Mouse (Mus musculus) thymus, postnatal 4 days (tissue): ENCODE measurements around the gene Timm44.
"Not testable (repeated sequence)": the region's sequence is repeated elsewhere in the genome, so short reads cannot be mapped to it uniquely, and the experiment has no call there.

Experiments used
- DNase-seq: peaks from one replicate; pipeline ENCODE4 v3.0.0; 2021

Timm44 gene

DNA sequence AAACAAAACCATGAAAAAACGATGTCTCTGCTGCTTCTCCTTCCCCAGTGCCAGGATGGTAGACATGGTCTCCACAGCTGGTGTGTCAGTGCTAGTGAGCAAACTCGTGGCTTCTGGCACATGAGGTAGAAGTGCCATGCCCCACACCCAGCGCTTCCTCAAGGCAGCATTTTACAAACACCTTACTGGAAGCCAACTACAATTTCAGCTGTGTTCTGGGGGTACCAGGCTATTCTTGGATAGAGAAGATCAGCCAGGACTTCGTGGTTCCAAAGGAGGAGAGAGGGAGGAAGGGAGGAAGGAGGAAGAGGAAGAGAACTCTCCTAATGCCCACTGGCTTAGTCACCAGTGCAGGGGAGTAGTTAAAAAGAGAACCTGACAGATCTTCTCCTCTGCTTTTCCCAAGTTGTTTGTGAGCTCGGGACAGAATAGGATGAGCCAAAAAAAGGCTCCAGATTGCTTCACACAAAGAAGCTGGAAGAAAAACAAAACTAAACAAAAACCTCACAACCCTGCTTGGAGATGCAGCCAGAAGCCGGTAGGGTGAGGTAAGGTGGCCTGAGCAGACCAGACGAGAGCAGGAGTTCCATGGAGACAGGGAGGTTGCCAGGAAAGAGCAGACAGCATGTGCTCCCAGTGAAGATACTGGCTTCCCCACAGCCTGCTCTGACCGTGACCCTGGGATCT is 12.5 kb downstream of the Timm44 start:
- no peak for DNase-seq

DNA sequence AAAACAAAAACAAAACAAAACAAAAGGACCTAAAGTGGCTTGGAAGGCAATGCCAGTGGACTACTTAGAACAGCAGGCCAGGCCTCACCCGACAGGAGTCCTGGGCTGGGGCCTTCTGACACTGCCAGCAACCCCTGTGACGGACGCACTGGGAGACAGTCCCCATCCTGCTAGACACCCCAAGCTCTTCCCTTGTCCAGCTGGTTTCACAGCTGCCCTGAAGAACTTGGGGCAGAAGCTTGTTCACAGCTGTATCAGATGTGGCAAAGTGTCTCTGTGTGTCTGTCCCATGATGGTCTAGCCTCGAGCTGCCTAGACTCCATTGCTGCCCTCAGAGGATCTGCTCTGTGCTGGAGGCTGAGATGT is 15.9 kb downstream of the Timm44 start:
- DNase-seq = no peak

DNA sequence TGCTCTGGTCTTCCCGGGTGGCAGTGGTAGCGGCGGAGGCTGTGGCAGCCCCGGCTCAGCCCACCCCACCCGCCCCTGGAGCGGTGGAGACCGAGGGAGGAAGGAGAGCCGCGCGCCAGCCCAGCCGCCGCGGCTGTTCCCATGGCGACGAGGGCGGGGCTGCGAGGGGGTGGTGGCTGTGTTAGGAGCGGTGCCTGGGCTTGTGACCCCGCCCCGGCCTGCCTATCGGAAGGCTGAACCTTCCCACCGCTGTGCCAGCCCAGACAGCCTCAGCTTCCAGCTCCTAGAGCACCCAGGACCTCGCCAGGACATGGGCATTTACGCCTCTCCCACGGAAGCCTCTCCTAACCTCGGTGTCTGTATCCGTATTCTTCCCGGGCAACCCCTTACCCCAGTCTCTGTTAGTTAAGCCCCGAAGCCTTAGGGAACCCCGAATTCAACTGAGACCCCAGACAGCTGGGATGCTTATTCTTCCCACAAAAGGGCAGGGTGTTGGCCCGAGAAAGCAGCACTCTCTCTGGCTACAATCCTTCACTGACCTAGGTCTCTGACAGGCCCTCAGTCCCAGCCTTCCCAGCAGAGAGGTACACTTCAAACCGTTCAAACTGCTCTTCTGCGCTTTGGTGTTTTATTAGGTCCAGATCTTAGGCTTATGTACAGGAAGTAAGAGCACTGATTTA is 16.4 kb downstream of the Timm44 start, which contains the start of gene Ctxn1:
Ctxn1 (minus strand) TSS at position 150 of the 680 bp plus-strand sequence.
- DNase-seq = peak; percentile 99

DNA sequence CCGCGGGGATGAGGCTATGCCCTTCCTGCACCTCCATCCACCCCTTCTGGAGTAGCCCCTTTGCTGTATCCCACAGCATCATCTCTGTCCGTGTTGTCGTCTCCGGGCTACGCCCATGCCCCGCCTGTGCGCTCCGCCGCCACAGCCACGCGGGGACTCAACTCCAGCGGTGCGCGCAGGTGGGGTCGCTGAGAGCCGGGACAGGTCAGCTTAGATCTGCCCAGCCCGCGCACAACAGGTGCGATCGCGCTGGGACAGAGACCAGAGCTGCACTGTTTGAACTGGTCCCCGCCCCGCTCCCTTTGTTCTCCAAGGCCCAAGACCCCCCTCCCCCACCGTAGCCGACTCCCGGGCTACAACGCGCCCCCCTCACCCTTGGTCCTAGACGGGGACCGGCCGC is 17.0 kb downstream of the Timm44 start:
- no peak for DNase-seq

DNA sequence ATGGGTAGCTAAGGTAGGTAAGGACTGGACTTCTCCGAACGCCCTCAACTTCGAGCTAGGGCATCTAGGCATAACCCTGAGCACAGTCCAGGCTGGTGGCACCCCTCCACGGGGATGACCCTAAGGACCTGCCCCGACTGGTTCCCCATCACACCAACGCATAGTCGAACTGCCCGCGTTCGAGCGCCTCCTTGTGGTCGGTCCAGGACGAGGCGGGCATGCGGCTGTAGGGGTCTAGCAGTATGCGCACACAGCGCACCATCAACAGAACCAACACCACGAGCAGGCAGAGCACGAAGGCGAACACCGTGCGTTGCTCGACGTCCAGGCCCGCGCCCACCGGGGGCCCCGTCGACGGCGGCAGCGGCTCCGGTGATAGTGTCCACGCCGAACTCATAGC is 17.5 kb downstream of the Timm44 start:
- peak; percentile 93 for DNase-seq

DNA sequence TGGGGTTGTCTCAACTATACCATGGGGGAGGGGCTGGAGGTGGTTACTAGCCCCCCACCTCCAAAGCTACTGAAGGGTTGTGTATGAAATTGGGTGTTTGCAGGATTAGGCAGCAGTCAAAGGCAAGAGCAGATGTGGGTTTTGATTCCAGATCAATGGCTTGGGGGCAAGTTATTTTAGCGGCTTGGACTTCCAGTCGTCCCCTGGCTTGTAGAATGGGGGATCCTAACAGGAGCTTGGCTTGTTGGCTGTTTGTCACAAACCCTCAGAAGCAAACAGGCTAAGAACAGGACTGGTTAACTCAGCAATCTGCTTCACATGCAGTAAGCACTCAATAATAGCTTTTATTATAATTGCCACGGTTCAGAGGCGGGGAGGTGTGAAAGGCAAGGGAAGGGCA is 18.4 kb downstream of the Timm44 start:
- DNase-seq = no peak

DNA sequence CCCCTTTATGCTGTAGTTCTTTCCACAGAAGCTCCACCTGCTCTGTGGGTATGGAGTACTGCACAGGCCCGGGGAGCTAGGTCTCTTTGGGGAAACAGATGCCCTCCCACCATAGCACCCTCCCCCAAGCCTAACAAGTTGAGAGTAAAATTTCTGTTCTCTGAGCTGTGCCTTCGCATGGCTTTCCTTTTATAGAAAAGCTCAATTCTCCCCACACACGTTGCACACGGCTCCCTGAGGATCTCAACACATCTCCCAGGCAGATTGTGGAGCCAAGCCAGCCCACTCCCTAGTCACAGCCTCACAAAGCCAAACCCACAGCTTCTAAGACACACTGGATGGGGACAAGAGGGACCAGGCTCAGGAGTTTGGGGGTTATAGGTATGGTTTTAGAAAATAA is 18.8 kb downstream of the Timm44 start:
- DNase-seq = no peak

DNA sequence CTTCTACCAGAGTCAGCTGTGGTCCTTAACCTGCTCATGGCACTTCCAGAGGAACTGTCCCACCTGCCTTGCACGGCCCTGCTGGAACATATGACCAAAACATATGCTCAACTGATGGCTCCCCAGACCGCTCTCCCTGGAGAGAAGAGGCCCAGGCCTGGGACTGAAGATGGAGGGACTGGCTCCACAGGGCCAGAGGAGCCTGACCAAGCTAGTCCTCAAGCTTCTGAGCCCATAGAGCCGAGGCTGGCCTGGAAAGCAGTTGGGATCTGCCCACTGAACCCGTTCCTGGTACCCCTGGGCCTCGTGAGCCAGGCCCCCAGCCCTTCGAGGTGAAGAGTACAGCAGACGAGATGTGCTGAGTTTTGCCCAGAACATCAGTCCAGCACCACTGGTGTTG is 20.2 kb downstream of the Timm44 start:
- DNase-seq = not testable (repeated sequence)

DNA sequence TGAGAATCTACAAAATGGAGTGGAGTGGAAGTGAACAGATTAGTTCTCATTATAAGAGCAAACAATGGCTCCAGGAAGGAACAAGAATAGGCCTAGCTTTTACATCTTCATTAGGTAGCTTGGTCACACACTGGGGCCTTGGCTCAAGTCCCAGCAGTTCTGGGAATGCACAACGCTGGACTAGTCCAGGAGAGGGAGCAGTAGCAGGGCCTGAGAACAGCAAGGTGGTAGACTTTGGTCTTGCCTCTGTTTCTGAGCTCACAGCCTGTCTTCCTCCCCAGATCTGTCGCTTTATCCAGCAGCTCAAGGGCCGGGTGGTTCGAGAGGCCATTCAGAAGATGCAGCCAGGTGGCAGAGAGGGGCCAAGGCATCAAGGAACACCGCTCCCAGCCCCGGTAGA is 21.7 kb downstream of the Timm44 start:
- DNase-seq = no peak

DNA sequence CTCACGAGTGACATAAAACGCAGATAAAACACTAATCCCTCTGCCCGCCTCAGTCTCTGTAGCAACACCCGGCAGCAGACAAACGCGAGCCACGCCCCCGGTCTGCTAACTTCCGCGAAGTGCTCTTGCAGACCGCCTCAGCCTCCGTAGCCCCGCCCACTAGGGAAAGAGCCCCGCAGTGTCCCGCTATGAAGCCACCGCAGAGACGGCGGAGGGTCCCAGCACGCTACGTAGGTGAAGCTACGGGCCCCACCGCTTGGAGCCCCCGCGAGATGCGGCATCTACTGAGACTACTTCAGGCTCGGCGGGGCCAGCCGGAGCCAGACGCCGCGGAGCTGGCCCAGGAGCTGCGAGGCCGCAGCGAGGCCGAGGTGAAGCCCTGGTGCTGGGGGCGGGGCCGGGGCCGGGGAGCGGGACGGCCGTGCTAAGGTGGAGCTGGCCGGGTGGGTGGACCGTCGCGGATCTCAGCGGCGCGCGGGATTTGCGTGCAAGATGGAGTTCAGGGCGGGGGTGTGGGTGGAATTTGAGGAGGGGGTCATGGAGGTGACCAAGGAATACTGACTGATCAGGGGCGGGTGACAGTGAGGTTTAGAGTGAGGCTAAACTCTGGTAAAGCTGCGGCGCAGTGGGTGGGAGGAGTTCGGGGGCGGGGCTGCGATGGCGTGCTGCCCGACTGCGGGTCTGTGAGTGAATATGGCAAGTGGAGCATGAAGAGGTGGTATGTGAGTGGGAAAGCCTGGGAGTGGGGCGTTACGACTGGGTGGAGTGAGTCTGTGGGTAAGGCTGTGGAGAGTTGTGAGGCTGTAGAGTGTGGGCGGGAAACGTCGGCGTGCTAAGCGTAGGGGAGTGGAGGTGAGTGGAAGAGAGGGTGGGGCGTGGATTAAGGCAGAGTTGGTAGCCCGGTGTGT is 22.5 kb downstream of the Timm44 start, which contains the start of gene Snapc2:
Snapc2 (plus strand) TSS at position 147 of the 908 bp plus-strand sequence.
- DNase-seq = peak; percentile 99

DNA sequence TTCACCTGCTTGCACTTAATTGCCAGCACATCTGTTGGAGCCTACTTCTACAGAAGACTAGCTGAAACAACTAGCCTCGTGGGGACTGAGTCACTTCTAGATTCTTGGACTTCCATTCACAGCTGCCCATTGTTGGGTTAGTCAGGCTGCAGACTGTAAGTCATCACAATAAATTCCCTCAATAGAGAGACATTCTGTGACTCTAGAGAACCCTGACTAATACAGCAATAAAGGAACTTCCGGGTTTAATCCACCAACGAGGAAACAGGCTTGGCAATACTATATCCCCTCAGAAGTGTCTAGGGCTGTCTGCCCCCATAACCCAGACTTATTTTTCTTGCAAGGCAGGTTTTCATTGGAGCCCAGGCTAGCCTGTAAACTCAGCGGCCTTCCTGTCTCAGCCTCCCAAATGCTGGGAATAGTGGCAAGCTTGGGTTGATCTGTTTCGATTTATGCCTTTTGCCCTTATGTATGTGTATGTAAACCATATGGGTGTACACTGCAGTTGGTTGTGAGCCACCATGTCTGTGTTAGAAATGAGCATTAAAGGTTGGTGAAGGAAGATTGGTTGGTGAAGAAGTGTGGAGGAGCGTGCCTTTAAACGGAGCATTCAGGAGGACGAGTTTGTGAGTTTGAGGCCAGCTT is 23.5 kb downstream of the Timm44 start:
- no peak for DNase-seq

DNA sequence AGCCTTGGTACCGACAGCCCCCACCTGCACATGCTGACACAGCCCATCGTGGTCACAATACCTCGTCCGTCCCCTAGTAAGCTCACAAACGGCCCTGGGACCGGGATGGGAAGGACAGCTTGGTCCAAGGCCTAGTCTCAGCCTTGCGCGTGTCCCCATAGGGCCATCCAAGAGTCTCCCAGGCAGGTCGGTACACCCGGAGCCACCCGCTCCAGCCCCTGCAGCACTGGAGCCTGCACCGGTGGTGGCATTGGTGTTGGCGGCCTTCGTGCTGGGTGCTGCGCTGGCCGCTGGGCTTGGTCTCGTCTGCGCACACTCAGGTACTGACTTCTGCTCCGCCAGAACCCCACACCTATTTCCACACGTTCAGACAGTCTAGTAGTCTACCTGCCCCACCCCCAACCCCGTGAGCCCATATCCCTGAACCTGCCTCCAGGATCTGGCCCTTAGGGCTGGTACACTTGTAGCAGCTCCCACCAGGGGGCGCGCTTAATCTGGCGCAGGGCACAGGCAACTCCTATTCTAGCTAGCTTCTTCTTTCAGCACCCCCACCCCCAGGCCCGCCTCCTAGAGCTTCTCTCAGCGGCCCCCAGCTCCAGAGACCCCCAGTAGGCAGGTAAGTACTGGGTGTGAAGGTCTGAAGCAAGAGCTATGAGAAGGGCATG is 25.3 kb downstream of the Timm44 start:
- peak; percentile 95 for DNase-seq

DNA sequence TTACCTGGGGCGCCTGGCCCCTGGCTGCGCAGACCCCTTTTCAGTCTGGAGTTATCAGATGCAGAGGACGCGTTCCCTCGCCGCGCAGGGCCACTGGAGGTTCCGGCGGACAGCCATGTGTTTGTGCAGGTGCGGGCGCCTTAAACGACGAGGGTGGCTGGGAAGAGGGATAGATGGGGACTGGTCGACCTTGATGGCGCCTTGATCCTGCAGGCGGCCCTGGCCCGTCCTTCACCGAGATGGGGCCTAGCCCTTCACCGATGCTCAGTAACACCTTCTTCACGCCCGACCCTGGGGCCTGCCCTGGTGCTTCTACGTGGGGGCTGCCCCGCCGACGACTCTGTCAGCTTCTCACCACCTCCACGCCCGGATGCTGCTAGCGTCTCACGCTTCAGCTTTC is 26.5 kb downstream of the Timm44 start:
- DNase-seq = no peak

DNA sequence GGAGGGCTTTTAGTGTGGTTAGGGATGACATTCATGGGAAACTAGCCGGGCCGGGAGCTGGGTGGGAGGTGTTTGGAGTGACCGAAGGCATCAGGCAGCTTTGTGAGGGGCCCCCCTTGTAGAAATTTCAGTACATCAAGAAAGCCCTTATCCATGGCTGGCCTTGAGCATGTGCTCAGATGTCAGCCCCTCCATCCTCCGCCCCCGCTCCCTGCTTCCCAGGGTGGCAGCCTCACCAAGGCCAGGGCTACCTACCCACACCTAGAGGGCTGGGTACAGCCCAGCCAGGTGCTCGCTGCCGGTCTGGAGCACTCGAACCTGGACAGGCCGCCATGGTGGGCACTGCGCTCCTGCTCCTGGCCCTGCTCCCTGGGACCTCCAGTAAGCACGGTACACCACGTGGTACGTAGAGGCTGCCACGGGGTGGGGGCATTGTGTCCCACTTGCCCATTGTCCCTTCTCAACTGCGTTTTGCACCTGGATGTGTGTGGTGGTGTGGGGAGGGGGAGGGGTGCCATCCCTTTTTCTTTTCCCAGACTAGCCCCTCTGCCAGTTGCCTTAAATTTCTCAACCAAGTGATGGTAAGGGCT is 27.7 kb downstream of the Timm44 start, which contains the start of gene Tgfbr3l:
Tgfbr3l (plus strand) TSS at position 264 of the 590 bp plus-strand sequence.
- no peak for DNase-seq

DNA sequence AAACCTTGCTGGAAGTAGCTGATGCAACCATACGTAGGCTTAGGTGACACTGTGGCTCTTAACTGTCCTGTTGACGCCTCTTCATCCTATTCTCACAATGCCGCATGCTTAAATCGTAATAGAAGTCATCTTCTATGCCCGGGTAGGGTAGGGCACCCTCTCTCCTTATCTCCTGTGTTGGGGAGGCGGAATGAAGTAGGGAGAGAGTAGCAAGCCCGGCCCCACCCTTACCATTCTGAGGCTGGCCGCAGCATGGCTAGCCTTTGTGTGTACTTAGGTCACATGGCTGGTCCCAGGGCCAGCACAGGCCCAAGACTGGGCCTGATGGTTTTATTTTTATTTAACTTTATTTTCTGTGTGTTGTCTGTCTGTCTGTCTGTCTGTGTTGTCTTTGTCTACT is 28.5 kb downstream of the Timm44 start:
- no peak for DNase-seq

DNA sequence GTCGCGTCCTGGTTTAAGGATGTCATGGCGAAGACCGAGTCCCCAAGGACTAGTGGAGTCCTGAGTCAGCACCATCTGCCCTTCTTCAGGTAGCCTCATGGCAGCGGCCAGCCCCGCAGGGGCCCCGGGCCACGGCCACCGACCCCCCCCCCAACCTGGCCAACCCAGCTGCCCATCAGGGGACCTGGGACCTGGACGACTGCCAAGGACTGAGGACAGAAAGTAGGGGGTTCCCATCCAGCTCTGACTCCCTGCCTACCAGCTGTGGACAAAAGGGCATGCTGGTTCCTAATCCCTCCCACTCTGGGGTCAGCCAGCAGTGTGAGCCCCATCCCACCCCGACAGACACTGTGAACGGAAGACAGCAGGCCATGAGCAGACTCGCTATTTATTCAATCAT is 30.0 kb downstream of the Timm44 start:
- DNase-seq = no peak

DNA sequence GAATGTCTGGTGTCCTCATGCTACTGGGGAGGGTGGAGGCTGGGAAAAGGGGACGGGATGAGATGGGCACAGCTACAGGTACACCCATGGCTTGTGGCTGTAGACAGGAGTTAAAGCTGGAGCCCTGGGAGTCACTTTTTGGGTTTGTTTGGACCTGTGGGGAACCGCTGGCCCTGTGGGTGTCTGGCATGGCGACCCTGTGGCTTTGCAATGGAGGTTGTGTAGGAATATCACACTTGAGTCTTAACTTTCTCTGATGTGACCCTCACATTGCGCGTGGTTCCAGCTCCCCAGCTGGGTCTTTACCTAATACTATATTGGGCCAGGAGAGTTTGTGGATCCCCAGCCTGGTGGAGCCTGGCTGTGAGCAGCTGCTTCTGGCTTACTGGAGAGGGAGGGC is 30.7 kb downstream of the Timm44 start:
- no peak for DNase-seq

DNA sequence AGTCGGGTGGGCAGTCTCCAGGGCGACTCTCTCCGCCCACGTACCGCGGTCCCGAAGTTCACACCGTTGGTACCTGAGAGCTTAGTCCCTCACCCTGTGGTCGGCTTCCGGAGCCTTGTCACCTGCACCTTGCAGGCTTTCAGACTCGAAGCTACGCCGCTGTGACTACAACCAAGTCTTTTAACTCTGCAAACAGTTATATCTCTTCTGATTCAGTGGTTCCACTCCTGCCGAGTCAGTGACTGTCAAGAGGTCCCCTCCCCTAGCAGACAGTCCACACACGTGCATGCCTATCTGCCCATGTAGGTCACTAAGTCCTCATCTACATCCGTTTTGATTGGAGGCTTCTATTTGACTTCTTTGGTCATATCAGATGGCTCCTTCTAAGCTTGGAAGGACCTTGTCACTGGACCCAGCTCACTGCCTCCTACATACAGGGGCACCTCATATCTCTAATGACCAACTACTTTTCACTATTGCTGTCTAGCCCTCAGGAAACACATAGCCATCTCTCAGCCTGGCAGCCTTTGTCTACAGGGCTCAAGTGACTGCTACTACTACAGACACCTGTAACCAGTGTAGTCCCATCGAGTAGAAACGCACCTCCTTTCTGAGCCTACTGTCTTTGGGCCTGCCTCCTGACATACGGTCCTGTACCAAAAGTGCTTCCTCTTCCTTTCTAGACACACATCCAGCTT is 36.4 kb downstream of the Timm44 start:
- DNase-seq = no peak

DNA sequence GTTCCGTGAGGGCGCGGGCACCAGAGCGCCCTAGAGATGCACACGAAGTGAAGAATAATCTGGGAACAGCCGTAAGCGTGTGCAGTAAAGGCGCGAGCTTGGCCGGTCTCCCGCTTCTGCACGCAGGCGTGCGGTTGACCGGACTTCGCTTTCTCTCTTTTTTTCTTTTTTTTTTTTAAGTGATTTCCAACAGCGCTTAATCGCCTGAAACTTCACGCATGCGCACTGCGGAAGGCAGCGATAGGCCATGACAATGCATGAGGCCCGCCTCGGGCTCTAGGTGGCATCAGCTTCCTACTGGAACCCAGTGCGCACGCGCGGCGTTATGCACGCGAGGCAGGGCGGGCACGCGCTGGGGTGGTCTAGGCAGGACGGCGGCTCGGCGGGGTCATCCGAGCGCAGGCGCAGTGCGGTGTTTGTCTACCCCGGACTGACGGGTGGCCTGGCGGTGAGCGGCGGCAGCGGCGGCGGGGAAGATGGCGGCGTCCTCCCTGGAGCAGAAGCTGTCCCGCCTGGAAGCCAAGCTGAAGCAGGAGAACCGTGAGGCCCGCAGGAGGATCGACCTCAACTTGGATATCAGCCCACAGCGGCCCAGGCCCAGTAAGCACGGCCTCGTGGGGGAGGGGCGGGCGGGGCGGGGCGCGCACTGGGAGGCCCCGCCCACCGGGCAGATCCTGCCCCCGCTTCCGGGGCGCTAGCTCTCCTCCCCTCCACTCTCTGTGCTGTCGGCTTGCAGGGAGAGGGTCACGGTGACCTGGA is 37.1 kb downstream of the Timm44 start, which contains the start of the genes Map2k7 and Gm49320:
Map2k7 (plus strand) TSS at position 307 of the 759 bp plus-strand sequence.
Gm49320 (plus strand) TSS at position 432 of the 759 bp plus-strand sequence.
- DNase-seq = peak; percentile 100

DNA sequence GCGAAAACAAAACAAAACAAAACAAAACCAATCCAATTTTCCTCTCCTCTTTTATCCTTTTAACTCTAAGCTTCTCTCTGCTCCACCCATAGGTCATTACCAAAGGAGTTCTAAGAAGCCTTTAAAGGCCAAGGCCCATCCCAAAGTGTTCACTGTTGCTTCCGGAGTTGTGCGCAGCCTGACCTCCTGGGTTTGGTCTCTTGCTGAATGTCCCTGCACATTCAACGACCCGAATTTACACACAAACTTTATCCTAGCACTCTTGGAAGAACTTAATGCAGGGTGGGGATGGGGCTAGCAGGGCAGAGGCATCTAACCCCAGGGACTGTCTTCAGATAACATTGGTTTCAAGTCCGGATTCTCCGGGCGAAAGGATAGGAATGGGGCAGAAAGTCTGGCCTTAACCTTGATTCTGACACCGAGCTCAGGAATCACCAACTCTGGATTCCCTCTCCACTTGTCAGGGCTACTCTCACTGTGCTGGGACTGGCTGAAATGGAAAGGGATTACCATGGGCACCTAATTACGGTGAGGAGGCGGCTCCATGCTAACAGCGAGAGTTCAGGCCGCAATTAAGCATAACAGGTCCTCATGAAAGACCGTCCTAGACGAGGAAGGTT is 37.8 kb downstream of the Timm44 start:
- no peak for DNase-seq
